Mouse (Mus musculus) G1E (cell line): Measurements from ENCODE around the gene Entpd2. TPM values are rescaled to one million over a fixed set of nuclear protein-coding genes. Genes with fewer than 3 reads are reported as not detected.
A peak's percentile ranks its signal among the peaks of the same experiment; 100 is the strongest.

ENCODE experiments used
- ATAC-seq: 2 replicates; pipeline ENCODE4 v1.8.0; 2016; ENCODE audit warnings: mild to moderate bottlenecking; ENCODE audit not compliant: insufficient number of reproducible peaks, poor library complexity, low FRiP score, severe bottlenecking; ENCODE audit errors: extremely low read depth
- DNase-seq: peaks from one replicate; pipeline ENCODE4 v3.0.0; 2012; ENCODE audit warnings: low spot score
- H3K27me3 ChIP-seq: 2 replicates; pipeline ENCODE4 v1.6.1; 2012; ENCODE audit warnings: mild to moderate bottlenecking, low read length, inconsistent platforms; ENCODE audit not compliant: insufficient read depth
- H3K36me3 ChIP-seq: replicated peaks from 2 replicates; pipeline ENCODE3; 2012; ENCODE audit warnings: mild to moderate bottlenecking, inconsistent platforms
- H3K4me1 ChIP-seq: 2 replicates; pipeline ENCODE4 v1.6.1; 2012; ENCODE audit warnings: low read depth, low read length, inconsistent platforms, mixed read lengths; ENCODE audit not compliant: insufficient read depth
- H3K4me3 ChIP-seq: 2 replicates; pipeline ENCODE4 v1.5.1; 2012; ENCODE audit warnings: low read depth, mild to moderate bottlenecking, inconsistent platforms, low read length, moderate library complexity, mixed read lengths
- H3K9me3 ChIP-seq: replicated peaks from 2 replicates; pipeline ENCODE4 v1.6.1; 2012; ENCODE audit warnings: inconsistent platforms
- CTCF ChIP-seq: IDR thresholded peaks from 2 replicates; pipeline ENCODE4 v1.5.1; 2012; ENCODE audit warnings: low read depth, low read length, inconsistent platforms, mixed read lengths
- GATA1 ChIP-seq: IDR thresholded peaks from 2 replicates; pipeline ENCODE4 v1.6.1; 2012; ENCODE audit warnings: borderline replicate concordance, low read length, inconsistent platforms, mixed read lengths
- GATA2 ChIP-seq: IDR thresholded peaks from 2 replicates; pipeline ENCODE4 v1.6.1; 2012; ENCODE audit warnings: low read depth, low read length, inconsistent platforms, borderline replicate concordance
- POLR2AphosphoS5 ChIP-seq: IDR thresholded peaks from 2 replicates; pipeline ENCODE4 v1.6.1; 2012; ENCODE audit warnings: low read depth, low read length, inconsistent platforms; ENCODE audit not compliant: insufficient replicate concordance
- TAL1 ChIP-seq: conservative IDR thresholded peaks from 2 replicates; pipeline ENCODE4 v1.6.1; 2012; ENCODE audit warnings: low read depth, low read length, inconsistent platforms, mixed read lengths
- polyA plus RNA-seq: library from polyadenylated mRNA; stranded (reverse); fragments of >175 nt; gene quantifications from 2 replicates; pipeline ENCODE4 v1.2.3, GENCODE M21; 2012
- total RNA-seq, 2 experiments: library from RNA; stranded (forward) in 1 of 2; stranded (reverse) in 1 of 2; fragments of 200-1000 nt in 1 of 2; fragments of >200 nt in 1 of 2; fragmentation: Nextera tagmentation in 1 of 2; gene quantifications; 2 replicates each; pipeline ENCODE4 v1.2.3; 2014 to 2017

Gene Entpd2
- total and polyA plus RNA-seq, 3 experiments, result 0.03 TPM; not detected in 2

- ATAC-seq (no peak), DNase-seq (no peak)
- TF ChIP-seq GATA1, result no peak
- TF ChIP-seq POLR2AphosphoS5, result no peak
- TF ChIP-seq GATA2, result no peak
- no peak for TF ChIP-seq CTCF
- TF ChIP-seq TAL1, result no peak
- H3K36me3 ChIP-seq, result peaks cover 18% of the 10 kb centered on the region
- peak overlapping the region; percentile 48; the same call in 1 of the 2 replicates for H3K4me3 ChIP-seq
- H3K4me1 ChIP-seq, result peaks cover 75% of the 10 kb centered on the region
- no peaks in the 10 kb centered on the region for H3K9me3 ChIP-seq
- no peaks in the 10 kb centered on the region for H3K27me3 ChIP-seq
These were observed 25.7 kb upstream of the Entpd2 start for GRCm38 (mm10) chr2:25369996-25370395.

- peaks cover 78% of the 10 kb centered on the region for H3K4me1 ChIP-seq
- DNase-seq, result peak; percentile 99
- peak within 1 kb of the TSS; percentile 99 for H3K4me3 ChIP-seq
- no peaks in the 10 kb centered on the region for H3K27me3 ChIP-seq
- peak; percentile 80 for ATAC-seq
- peaks cover 39% of the 10 kb centered on the region for H3K36me3 ChIP-seq
- H3K9me3 ChIP-seq, result no peaks in the 10 kb centered on the region
- TF ChIP-seq GATA1 (no peak), POLR2AphosphoS5 (no peak), GATA2 (no peak), CTCF (no peak), TAL1 (no peak)
These were observed 23.7 kb upstream of the Entpd2 start, which contains the start of gene Sapcd2 for GRCm38 (mm10) chr2:25371764-25372643. Gene Sapcd2, plus strand, starts transcription at chr2:25372321.

- H3K36me3 ChIP-seq, result peaks cover 47% of the 10 kb centered on the region
- TF ChIP-seq GATA2 (no peak), CTCF (no peak), POLR2AphosphoS5 (no peak), TAL1 (no peak), GATA1 (no peak)
- H3K27me3 ChIP-seq, result no peaks in the 10 kb centered on the region
- peaks cover 80% of the 10 kb centered on the region for H3K4me1 ChIP-seq
- DNase-seq (peak; percentile 47), ATAC-seq (no peak)
- H3K9me3 ChIP-seq, result no peaks in the 10 kb centered on the region
- peak overlapping the region; percentile 99 for H3K4me3 ChIP-seq
These were observed 22.9 kb upstream of the Entpd2 start for GRCm38 (mm10) chr2:25372644-25373391.

GRCm38 (mm10) chr2:25373431-25373830 lies 22.2 kb upstream of the Entpd2 start:
- no peak for TF ChIP-seq GATA2
- TF ChIP-seq TAL1, result no peak
- TF ChIP-seq GATA1, result no peak
- TF ChIP-seq CTCF, result no peak
- no peak for TF ChIP-seq POLR2AphosphoS5
- no peaks in the 10 kb centered on the region for H3K9me3 ChIP-seq
- peaks cover 76% of the 10 kb centered on the region for H3K4me1 ChIP-seq

GRCm38 (mm10) chr2:25376589-25376988 lies 19.1 kb upstream of the Entpd2 start:
- DNase-seq (peak; percentile 57), ATAC-seq (no peak)

More at GRCm38 (mm10) chr2:25373431-25373830, 22.2 kb upstream of the Entpd2 start:
- H3K4me3 ChIP-seq, result peak overlapping the region; percentile 99
- H3K36me3 ChIP-seq, result peaks cover 53% of the 10 kb centered on the region
- no peaks in the 10 kb centered on the region for H3K27me3 ChIP-seq
- ATAC-seq (no peak), DNase-seq (no peak)

GRCm38 (mm10) chr2:25384492-25384891 lies 11.2 kb upstream of the Entpd2 start:
- Histone ChIP-seq H3K27me3 (peaks cover 18% of the 10 kb centered on the region), H3K4me3 (no peak overlapping the region), H3K4me1 (no peaks in the 10 kb centered on the region), H3K9me3 (no peaks in the 10 kb centered on the region), H3K36me3 (peaks cover 4% of the 10 kb centered on the region)
- ATAC-seq (no peak), DNase-seq (no peak)
- no peak for TF ChIP-seq POLR2AphosphoS5
- TF ChIP-seq GATA2, result no peak
- TF ChIP-seq CTCF, result no peak
- no peak for TF ChIP-seq GATA1
- no peak for TF ChIP-seq TAL1

More at GRCm38 (mm10) chr2:25376589-25376988, 19.1 kb upstream of the Entpd2 start:
- TF ChIP-seq POLR2AphosphoS5 (no peak), CTCF (peak; percentile 84)
- Histone ChIP-seq H3K4me1 (peaks cover 51% of the 10 kb centered on the region), H3K27me3 (no peaks in the 10 kb centered on the region), H3K9me3 (no peaks in the 10 kb centered on the region), H3K4me3 (no peak overlapping the region), H3K36me3 (peaks cover 64% of the 10 kb centered on the region)
